Mouse (Mus musculus) erythroblast, embryonic 14.5 days (primary cell): Measurements from ENCODE around the gene Pik3r6. TPM values are rescaled to one million over a fixed set of nuclear protein-coding genes. Genes with fewer than 3 reads are reported as not detected.

Source experiments
- H3K27me3 ChIP-seq: 2 replicates; pipeline ENCODE4 v1.6.1; 2012; ENCODE audit warnings: inconsistent platforms; ENCODE audit not compliant: control insufficient read depth
- H3K36me3 ChIP-seq: 2 replicates; pipeline ENCODE4 v1.6.1; 2012; ENCODE audit warnings: mild to moderate bottlenecking, inconsistent platforms; ENCODE audit not compliant: control insufficient read depth
- H3K4me1 ChIP-seq: 2 replicates; pipeline ENCODE4 v1.6.1; 2012; ENCODE audit warnings: inconsistent platforms; ENCODE audit not compliant: control insufficient read depth
- H3K4me3 ChIP-seq: replicated peaks from 2 replicates; pipeline ENCODE3; 2012; ENCODE audit warnings: moderate library complexity, mild to moderate bottlenecking, inconsistent platforms
- H3K9me3 ChIP-seq: 2 replicates; pipeline ENCODE4 v1.6.1; 2012; ENCODE audit warnings: low read length, inconsistent platforms, mixed read lengths; ENCODE audit not compliant: control insufficient read depth
- GATA1 ChIP-seq: IDR thresholded peaks from 2 replicates; pipeline ENCODE4 v1.6.1; 2012; ENCODE audit warnings: low read length, inconsistent platforms, mixed read lengths
- TAL1 ChIP-seq: IDR thresholded peaks from 3 replicates; pipeline ENCODE4 v1.6.1; 2012; ENCODE audit warnings: low read length, inconsistent platforms, mixed read lengths
- polyA plus RNA-seq: library from polyadenylated mRNA; stranded (reverse); fragments of >175 nt; gene quantifications from 2 replicates; pipeline ENCODE4 v1.2.3, GENCODE M21; 2012

Gene Pik3r6
- polyA plus RNA-seq, 1 experiment, result 0.05 TPM

DNA sequence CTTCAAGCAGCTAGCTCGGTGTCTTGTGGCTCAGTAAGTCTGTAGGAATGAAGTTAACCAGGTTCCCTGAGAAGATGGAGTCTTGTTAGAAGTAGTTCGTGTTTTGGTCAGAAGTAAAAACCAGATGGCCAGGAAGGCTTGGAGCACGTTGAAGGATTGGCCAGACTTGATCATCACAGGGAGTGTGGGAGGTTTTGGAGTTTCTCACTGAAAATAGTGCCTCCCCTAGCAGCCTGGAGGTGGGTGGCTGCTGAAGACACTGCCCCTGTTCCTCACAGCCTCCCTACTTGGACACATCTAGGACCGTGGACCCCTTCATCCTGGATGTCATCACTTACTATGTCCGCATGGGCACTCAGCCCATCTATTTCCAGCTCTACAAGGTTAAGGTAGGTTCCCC lies 36.8 kb downstream of the Pik3r6 start:
- no peak for TF ChIP-seq GATA1
- no peak for TF ChIP-seq TAL1
- no peaks in the 10 kb centered on the region for H3K9me3 ChIP-seq
- no peaks in the 10 kb centered on the region for H3K4me1 ChIP-seq
- H3K27me3 ChIP-seq, result no peaks in the 10 kb centered on the region
- H3K4me3 ChIP-seq, result no peak overlapping the region
- H3K36me3 ChIP-seq, result no peaks in the 10 kb centered on the region

DNA sequence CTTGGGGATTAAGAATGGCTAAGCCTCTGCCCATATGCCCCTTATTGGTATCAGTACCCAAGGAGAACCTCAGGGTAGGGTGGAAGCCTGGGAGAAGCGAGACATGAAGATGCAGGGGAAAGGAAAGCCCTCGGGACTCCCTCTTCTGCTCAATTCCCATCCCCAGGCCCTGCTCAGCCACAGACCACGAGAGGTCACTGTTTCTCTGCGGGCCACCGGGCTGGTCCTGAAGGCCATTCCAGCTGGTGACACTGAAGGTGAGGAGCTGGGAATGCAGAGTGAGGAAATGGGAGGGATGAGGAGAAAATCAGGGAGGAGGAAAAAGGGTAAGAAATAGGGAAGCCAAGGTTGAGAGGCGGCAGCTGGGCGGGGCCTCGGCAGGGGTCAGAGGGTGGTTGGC lies 41.7 kb downstream of the Pik3r6 start:
- Histone ChIP-seq H3K9me3 (no peaks in the 10 kb centered on the region), H3K4me3 (no peak overlapping the region), H3K36me3 (no peaks in the 10 kb centered on the region), H3K27me3 (no peaks in the 10 kb centered on the region), H3K4me1 (no peaks in the 10 kb centered on the region)
- TF ChIP-seq TAL1 (no peak), GATA1 (no peak)

DNA sequence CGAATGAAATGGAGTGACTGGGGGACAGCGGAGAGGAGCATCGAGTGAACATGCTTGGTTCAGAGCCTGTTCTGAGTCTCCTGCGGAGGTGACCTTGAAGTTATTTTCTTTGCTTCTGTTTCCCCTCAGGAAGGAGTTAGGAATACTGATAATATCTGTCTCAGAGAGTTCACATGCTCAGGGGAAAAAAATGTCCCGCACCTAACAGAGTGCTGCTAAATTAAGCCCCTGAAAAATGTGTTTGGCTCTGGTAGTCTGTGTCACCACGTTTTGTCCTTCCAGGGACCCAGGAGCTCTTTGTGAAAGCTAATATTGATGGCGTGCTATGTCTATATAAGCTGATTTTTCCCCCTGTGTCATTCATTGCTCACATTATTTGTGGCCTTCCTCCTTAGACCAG lies 42.4 kb downstream of the Pik3r6 start:
- H3K9me3 ChIP-seq, result no peaks in the 10 kb centered on the region
- TF ChIP-seq TAL1, result no peak
- H3K36me3 ChIP-seq, result no peaks in the 10 kb centered on the region
- H3K27me3 ChIP-seq, result no peaks in the 10 kb centered on the region
- no peaks in the 10 kb centered on the region for H3K4me1 ChIP-seq
- no peak overlapping the region for H3K4me3 ChIP-seq

DNA sequence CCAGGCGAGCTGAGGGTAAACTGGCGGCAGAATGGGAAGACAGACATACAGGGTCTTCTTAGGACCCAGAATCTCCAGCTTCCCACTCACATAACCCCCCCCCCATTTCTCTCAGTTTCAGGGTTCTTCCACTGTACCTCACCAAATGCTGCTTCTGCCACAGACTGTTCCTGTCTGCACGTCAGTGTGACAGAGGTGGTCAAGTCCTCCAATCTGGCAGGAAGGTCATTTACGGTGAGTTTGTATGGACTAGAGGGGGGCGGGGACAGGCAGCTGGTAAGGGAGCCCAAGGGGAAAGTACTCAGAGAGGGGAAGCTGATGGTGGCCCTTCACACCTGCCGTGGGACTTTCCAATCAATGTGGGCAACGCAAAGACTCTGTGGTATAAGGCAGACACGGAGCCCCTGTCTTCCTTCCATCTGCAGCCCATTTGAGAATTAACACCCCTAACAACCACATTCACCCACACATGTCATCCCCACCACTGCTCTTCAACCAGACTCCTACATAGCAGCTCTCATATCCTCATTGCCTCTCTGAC lies 42.9 kb downstream of the Pik3r6 start:
- Histone ChIP-seq H3K4me1 (no peaks in the 10 kb centered on the region), H3K36me3 (no peaks in the 10 kb centered on the region), H3K27me3 (no peaks in the 10 kb centered on the region), H3K9me3 (no peaks in the 10 kb centered on the region), H3K4me3 (no peak overlapping the region)
- TF ChIP-seq TAL1 (no peak), GATA1 (no peak)

DNA sequence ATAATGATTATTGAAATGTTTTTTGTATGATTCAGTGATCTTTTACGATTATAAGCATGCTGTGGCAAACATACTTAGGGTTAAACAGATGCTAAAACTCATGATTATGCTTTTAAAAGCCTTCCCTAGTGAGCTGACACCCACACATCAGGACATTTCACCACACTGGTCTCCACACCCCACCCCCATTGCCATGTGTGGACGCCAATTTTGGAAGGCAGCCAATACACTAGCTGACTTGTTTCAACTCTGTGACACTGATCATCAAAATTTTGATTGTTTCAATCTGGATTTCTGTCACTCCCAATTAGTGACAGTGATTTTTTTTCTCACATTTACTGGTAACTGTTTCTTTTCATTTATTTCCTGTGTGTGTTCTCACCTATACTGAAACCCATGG lies 44.7 kb downstream of the Pik3r6 start:
- TF ChIP-seq TAL1 (no peak), GATA1 (no peak)
- Histone ChIP-seq H3K27me3 (no peaks in the 10 kb centered on the region), H3K36me3 (no peaks in the 10 kb centered on the region), H3K9me3 (no peaks in the 10 kb centered on the region), H3K4me3 (no peak overlapping the region), H3K4me1 (no peaks in the 10 kb centered on the region)

DNA sequence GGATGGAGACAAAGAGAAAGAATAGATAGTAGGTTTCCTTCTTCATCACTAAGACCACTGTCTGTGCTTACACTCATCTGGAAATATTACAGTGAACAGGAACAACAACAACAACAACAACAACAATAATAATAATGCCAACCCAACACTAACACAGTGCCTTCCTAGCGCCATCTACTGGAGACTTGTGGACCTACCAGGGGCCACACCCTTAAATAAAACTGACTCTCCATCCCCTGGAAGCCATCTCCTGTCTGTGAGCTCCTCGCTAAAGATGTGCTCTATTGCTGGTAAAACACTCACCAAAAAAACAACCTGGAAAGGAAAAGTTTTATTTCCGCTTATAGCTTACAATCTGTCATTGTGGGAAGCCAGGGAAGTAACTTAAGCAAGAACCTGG lies 46.8 kb downstream of the Pik3r6 start:
- no peaks in the 10 kb centered on the region for H3K9me3 ChIP-seq
- no peaks in the 10 kb centered on the region for H3K4me1 ChIP-seq
- no peak overlapping the region for H3K4me3 ChIP-seq
- TF ChIP-seq GATA1 (no peak), TAL1 (no peak)
- H3K36me3 ChIP-seq, result no peaks in the 10 kb centered on the region
- H3K27me3 ChIP-seq, result no peaks in the 10 kb centered on the region

DNA sequence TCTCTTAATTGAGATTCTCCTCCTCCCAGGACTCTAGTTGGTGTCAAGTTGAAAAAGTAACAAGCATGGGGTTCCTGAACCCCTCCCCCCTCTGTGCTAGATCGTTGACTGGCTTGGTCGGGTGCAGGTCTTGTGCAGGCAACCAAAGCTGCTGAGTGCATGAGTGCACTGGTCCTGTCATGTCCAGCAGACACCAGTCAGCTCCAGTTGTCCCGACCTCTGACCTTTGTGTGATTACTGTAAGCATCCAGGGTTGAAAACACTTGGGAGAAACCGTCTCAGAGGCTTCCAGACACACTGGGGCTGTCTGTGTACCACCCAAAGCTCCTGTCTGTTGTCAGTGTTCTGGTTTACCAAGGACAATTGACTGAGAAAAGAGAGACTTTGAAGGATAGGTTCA lies 47.5 kb downstream of the Pik3r6 start:
- no peaks in the 10 kb centered on the region for H3K27me3 ChIP-seq
- TF ChIP-seq GATA1, result no peak
- no peak for TF ChIP-seq TAL1
- H3K4me3 ChIP-seq, result no peak overlapping the region
- no peaks in the 10 kb centered on the region for H3K4me1 ChIP-seq
- H3K36me3 ChIP-seq, result no peaks in the 10 kb centered on the region
- no peaks in the 10 kb centered on the region for H3K9me3 ChIP-seq

DNA sequence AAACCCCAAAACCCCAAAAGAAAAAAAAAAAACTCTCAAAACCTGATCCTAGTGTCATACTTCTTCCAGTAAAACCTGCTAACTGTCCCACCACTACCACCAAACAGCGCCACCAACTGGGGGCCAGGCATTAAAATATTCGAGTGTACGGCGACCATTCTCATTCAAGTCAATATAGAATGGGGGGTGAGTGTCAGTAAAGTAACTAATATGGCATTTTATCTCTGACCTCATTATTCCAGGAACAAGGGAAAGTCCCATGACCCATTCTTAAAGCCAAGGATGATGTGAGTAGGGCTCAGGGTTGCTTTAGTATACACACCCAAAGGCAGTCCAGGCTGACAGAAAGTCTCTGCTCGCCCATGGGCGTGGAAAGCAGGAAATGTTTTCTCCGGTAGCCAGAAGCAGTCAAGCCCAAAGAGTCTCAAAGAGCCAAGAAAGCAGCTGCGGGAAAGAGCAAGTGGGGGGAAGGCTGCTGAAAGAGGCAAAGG lies 51.2 kb downstream of the Pik3r6 start:
- TF ChIP-seq GATA1, result no peak
- no peak for TF ChIP-seq TAL1
- Histone ChIP-seq H3K4me3 (no peak overlapping the region), H3K9me3 (no peaks in the 10 kb centered on the region), H3K27me3 (no peaks in the 10 kb centered on the region; the same call in 1 of the 2 replicates), H3K4me1 (no peaks in the 10 kb centered on the region), H3K36me3 (no peaks in the 10 kb centered on the region)

DNA sequence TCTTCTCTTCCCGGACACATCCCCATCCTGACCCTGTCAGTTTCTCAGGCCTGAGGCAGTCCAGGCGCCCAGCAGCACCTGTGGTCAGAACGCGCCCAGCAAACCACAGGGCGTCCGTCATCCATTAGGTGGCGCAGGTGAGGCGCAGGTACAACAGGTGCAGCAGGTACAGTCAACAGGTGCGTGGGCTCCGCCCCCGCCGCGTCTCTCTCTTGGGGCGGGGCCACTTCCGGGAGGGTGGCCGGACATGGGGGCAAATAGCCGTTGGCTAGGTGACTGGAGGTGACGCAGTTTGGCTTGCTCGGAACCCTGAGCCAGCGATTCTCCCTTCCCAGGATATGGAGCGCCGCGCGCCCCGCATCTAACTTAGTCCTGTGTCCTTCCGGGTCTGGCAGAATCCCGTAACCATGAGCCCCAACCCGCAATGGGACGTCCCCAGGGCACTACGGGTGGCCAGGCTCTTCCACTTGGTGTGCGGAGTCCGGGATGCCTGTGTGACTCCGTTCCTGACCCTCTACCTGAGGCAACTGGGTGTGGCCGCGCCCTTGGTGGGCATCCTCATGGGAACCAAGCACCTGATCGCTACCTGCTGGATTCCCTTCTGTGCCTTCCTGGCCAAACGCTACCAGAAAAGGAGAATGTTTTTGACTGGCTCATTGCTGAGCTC lies 53.2 kb downstream of the Pik3r6 start, which contains the start of gene Mfsd6l:
TSS of gene Mfsd6l (plus strand) at position 269 of the 667 bp plus-strand sequence.
- Histone ChIP-seq H3K9me3 (no peaks in the 10 kb centered on the region), H3K27me3 (no peaks in the 10 kb centered on the region; the same call in 1 of the 2 replicates), H3K36me3 (no peaks in the 10 kb centered on the region), H3K4me1 (no peaks in the 10 kb centered on the region), H3K4me3 (no peak within 1 kb of the TSS)
- TF ChIP-seq GATA1, result no peak
- no peak for TF ChIP-seq TAL1
